Mouse (Mus musculus): ENCODE measurements at regions not wholly inside any gene's neighbourhood (a gene's known extent, or its start where the extent isn't known, plus 50 kb on each side); places are given as distances from the start of the nearest gene placed in this dataset. TPM values are rescaled to one million over a fixed set of nuclear protein-coding genes. Genes with fewer than 3 reads are reported as not detected.
A peak's percentile ranks its signal among the peaks of the same experiment; 100 is the strongest.

DNA sequence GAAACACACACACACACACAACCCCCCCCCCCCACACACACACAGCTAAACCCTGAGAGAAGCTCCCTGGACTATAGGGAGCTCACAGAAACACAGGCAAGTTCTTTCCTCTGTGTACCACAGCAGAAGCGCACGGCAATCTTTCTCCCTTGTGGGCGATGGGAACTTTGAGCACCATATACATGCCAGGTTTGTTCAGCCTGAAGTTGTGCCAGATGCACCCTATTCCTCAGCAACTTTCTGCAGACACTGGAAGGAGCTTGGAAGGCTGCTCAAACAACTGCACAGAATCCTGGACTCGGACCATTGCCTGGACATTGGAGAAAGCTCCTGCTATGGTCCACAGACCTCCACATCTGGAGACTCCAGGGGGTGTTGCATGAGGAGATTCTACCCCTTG is 74.3 kb upstream of the Zcchc13 start:
- WGBS, result 76% methylated on average over 4 of the region's 4 CpGs
- Histone ChIP-seq H3K27me3 (ENCODE audit: control insufficient read depth, insufficient read depth, low read length) (no peaks in the 10 kb centered on the region), H3K9ac (ENCODE audit: low read length) (no peak overlapping the region), H3K4me2 (ENCODE audit: low read depth) (no peak overlapping the region), H3K4me1 (ENCODE audit: control insufficient read depth, insufficient read depth, low read length) (no peaks in the 10 kb centered on the region), H3K27ac (ENCODE audit: low read depth, low read length) (peak overlapping the region; percentile 56; the same call in 1 of the 2 replicates), H3K4me3 (ENCODE audit: low read depth, low read length) (no peak overlapping the region), H3K36me3 (ENCODE audit: control insufficient read depth, insufficient read depth, low read length) (no peaks in the 10 kb centered on the region), H3K9me3 (ENCODE audit: control insufficient read depth, low read length) (no peaks in the 10 kb centered on the region)
- DNase-seq (ENCODE audit: low spot score), result no peak
- no peak for ATAC-seq (ENCODE audit: insufficient read depth, low FRiP score, low TSS enrichment)

DNA sequence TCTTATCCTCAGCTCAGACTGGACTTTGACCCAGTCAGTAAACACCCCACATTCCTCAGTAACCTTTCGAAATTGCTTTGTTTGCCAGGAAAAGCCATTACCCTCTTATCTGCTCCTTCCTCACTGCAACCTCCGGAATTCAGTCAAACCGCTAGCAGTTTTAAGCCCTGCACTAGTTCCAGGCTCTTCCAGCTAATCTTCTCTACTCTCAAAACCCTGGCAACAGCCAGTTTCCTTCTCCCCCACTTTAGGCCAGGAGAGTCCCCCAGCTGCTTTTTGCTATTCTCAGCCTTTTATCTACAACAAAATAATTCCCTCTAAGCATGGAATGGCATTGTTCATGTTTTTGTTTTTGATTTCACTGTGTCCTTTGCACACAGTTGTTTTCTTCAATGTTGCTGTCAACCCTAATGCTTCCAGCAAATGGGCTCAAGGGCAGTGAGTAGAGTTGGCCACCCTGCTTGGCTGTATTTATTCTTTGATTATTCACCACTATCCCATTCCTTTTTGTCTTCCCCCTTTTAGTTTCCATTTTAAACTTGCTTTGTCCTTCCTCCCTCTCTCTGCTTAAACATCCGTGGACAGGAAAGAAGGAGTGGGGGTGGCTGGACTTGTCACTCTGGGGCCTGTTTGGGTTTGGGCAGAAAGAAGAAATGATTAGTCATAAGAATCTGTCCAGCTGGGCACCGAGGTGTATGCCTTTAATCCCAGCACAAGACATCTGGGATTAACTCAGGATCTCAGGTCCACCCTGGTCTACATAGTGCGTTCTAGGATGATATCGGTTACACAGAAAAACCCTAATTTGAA is 73.5 kb upstream of the Zcchc13 start:
- no peak overlapping the region for H3K9ac ChIP-seq (ENCODE audit: low read length)
- DNase-seq (ENCODE audit: low spot score), result no peak
- no peaks in the 10 kb centered on the region for H3K4me1 ChIP-seq (ENCODE audit: control insufficient read depth, insufficient read depth, low read length)
- 61% methylated on average over 7 of the region's 7 CpGs for WGBS
- no peaks in the 10 kb centered on the region for H3K36me3 ChIP-seq (ENCODE audit: control insufficient read depth, insufficient read depth, low read length)
- no peak overlapping the region for H3K27ac ChIP-seq (ENCODE audit: low read depth, low read length)
- no peaks in the 10 kb centered on the region for H3K27me3 ChIP-seq (ENCODE audit: control insufficient read depth, insufficient read depth, low read length)
- H3K4me2 ChIP-seq (ENCODE audit: low read depth), result no peak overlapping the region
- H3K9me3 ChIP-seq (ENCODE audit: control insufficient read depth, low read length), result no peaks in the 10 kb centered on the region
- H3K4me3 ChIP-seq (ENCODE audit: low read depth, low read length), result no peak overlapping the region
- no peak for ATAC-seq (ENCODE audit: insufficient read depth, low FRiP score, low TSS enrichment)

DNA sequence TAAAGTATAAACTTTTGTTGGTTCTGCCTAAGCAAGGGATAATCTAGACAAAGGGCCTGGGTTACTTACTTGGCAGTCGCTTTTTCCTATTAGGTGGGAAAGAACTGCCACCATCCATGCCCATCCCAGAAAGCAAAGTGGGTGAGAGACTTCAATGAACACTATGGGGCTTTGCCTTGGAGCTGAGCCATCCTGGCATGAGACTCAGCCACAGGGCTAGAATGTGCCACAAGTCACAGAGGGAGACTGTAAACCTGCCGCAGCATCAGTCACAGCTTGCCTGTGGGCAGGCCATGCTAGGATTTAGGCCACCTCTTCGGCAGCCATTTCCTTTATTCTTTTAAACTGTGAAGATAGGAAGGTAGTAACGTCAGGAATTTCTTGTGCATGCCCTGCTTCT is 72.9 kb upstream of the Zcchc13 start:
- ATAC-seq (ENCODE audit: insufficient read depth, low FRiP score, low TSS enrichment), result no peak
- Histone ChIP-seq H3K4me1 (ENCODE audit: control insufficient read depth, insufficient read depth, low read length) (no peaks in the 10 kb centered on the region), H3K9me3 (ENCODE audit: control insufficient read depth, low read length) (no peaks in the 10 kb centered on the region), H3K36me3 (ENCODE audit: control insufficient read depth, insufficient read depth, low read length) (no peaks in the 10 kb centered on the region), H3K27ac (ENCODE audit: low read depth, low read length) (no peak overlapping the region), H3K4me3 (ENCODE audit: low read depth, low read length) (no peak overlapping the region), H3K27me3 (ENCODE audit: control insufficient read depth, insufficient read depth, low read length) (no peaks in the 10 kb centered on the region), H3K9ac (ENCODE audit: low read length) (no peak overlapping the region), H3K4me2 (ENCODE audit: low read depth) (no peak overlapping the region)
- no peak for DNase-seq (ENCODE audit: low spot score)
- 91% methylated on average over 4 of the region's 4 CpGs for WGBS

DNA sequence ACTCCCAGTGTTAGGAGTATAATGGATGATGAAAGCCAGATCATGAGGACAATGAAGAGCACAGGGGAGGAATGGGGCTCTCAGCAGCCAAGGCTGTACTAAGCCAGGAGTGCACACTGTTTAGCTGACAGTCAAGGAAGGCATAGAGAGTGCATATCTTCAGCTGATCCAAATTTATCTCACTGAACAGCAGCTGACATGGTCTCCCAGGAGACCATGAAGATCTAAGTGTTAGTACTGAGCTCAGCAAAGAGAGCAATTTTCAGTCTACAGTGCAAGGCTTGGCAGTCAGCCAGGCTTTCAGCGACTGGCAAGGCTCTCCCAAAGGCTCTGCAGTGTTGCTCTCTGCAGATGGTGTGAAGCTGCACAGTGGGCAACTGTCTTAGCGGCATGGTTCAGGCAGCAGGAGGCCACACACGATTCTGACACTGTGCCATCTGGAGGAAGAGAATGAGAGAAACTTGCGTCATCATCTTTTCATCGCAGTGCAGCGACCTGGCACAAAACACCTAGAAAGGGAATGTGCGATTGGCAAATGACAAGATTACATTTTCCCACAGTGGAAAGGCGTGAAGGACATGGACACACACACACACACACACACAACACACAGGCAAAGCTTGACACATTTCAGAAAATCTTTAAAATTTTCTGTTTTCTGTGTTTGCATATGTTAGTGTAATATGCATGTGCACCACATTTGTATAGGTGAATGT is 66.7 kb upstream of the Zcchc13 start:
- 0 out of 2 replicates have a peak overlapping the region, but pooled peaks have one; percentile 6 for H3K27ac ChIP-seq (ENCODE audit: low read depth, low read length)
- no peak overlapping the region for H3K9ac ChIP-seq (ENCODE audit: low read length)
- no peak overlapping the region for H3K4me3 ChIP-seq (ENCODE audit: low read depth, low read length)
- no peak overlapping the region for H3K4me2 ChIP-seq (ENCODE audit: low read depth)
- no peaks in the 10 kb centered on the region for H3K36me3 ChIP-seq (ENCODE audit: control insufficient read depth, insufficient read depth, low read length)
- peak; percentile 88 for ATAC-seq (ENCODE audit: insufficient read depth, low FRiP score, low TSS enrichment)
- no peaks in the 10 kb centered on the region for H3K9me3 ChIP-seq (ENCODE audit: control insufficient read depth, low read length)
- H3K27me3 ChIP-seq (ENCODE audit: control insufficient read depth, insufficient read depth, low read length), result no peaks in the 10 kb centered on the region
- no peaks in the 10 kb centered on the region for H3K4me1 ChIP-seq (ENCODE audit: control insufficient read depth, insufficient read depth, low read length)
- DNase-seq (ENCODE audit: low spot score), result peak; percentile 54
- WGBS, result 76% methylated on average over 8 of the region's 8 CpGs

DNA sequence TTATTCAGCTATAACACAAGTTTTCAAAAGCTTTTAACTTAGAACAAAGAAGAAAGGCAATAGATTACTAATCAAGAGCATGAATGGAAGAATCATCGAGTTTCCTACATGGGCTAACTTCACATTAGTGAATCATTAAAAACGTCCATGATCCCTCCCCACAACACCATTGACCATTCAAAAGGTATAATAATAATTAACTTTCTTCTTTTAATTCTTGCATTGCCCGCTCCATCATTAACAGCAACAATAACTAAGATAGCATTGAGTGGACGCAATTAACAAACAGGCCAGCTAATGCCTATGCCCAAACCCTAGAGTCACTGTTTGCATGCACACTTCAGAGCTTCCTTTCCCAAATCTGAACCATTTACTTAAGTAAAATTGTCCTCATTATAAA is 57.0 kb upstream of the Zcchc13 start:
- 85% methylated on average over 4 of the region's 4 CpGs for WGBS
- no peaks in the 10 kb centered on the region for H3K36me3 ChIP-seq (ENCODE audit: control insufficient read depth, insufficient read depth, low read length)
- no peak overlapping the region for H3K4me3 ChIP-seq (ENCODE audit: low read depth, low read length)
- no peak overlapping the region for H3K27ac ChIP-seq (ENCODE audit: low read depth, low read length)
- ATAC-seq (ENCODE audit: insufficient read depth, low FRiP score, low TSS enrichment), result no peak
- no peak overlapping the region for H3K9ac ChIP-seq (ENCODE audit: low read length)
- H3K4me2 ChIP-seq (ENCODE audit: low read depth), result no peak overlapping the region
- DNase-seq (ENCODE audit: low spot score), result no peak
- no peaks in the 10 kb centered on the region for H3K9me3 ChIP-seq (ENCODE audit: control insufficient read depth, low read length)
- no peaks in the 10 kb centered on the region for H3K4me1 ChIP-seq (ENCODE audit: control insufficient read depth, insufficient read depth, low read length)
- no peaks in the 10 kb centered on the region for H3K27me3 ChIP-seq (ENCODE audit: control insufficient read depth, insufficient read depth, low read length)

DNA sequence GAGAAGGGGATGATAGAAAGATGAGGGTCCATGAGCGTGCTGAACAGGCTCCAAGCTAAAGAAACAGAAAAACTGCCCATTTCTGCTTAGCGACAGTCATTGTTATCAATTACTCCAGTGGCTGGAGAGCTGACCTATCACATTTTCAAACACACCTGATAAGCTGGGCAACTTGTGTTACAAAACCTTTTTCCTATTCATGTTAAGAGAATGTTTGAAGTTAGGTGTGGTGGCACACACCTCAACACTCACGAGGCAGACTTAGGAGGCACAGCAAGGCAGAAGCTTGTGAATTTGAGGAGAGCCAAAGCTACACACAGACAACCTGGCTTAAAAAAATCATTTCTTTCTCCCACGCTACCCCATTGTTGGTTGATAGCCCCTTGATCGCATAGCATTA is 50.9 kb upstream of the Zcchc13 start:
- Histone ChIP-seq H3K4me1 (ENCODE audit: control insufficient read depth, insufficient read depth, low read length) (no peaks in the 10 kb centered on the region), H3K36me3 (ENCODE audit: control insufficient read depth, insufficient read depth, low read length) (no peaks in the 10 kb centered on the region), H3K27ac (ENCODE audit: low read depth, low read length) (no peak overlapping the region), H3K9ac (ENCODE audit: low read length) (no peak overlapping the region), H3K4me3 (ENCODE audit: low read depth, low read length) (no peak overlapping the region), H3K27me3 (ENCODE audit: control insufficient read depth, insufficient read depth, low read length) (no peaks in the 10 kb centered on the region), H3K4me2 (ENCODE audit: low read depth) (no peak overlapping the region), H3K9me3 (ENCODE audit: control insufficient read depth, low read length) (no peaks in the 10 kb centered on the region)
- ATAC-seq (ENCODE audit: insufficient read depth, low FRiP score, low TSS enrichment), result no peak
- DNase-seq (ENCODE audit: low spot score), result no peak
- 88% methylated on average over 5 of the region's 5 CpGs for WGBS

MicroRNAs in the stretch of these regions (microRNA counts, 519-probe panel; counts per million panel counts)
- microRNA mmu-miR-374, result 4,904 counts per million, percentile 87 among the panel's probes with 10 or more counts
- microRNA mmu-miR-421, result 4,185 counts per million, percentile 77 among the panel's probes with 10 or more counts

Small RNAs in the stretch of these regions (microRNA-seq; reads per million reads assigned to microRNA genes)
- not detected for gene Mir374b
- not detected for gene Mir374c
- gene Mir421, result 492 reads per million, percentile 69 among the genes with 10 or more reads in this experiment

All from neural tube, embryonic 11.5 days (tissue).